In genomic region chr3:36825098-36825497, GRCm38 (mm10) we compare ENCODE assay signal across 22 mouse cellular contexts.
"Had no signal": no experiment of that assay in that cellular context is flagged by ENCODE, and none has a peak within 500 bp of the region (broad histone marks: within the 10 kb centered on the region; RNA-seq: fewer than 3 reads in every experiment).

No protein-coding gene starts in this region.

- H3K4me3 ChIP-seq: layer of hippocampus, adult 2 months; limb, embryonic 10.5 days; limb, embryonic 13.5 days; liver, embryonic 12.5 days; liver, embryonic 15.5 days; lung, embryonic 15.5 days; megakaryocyte, embryonic 14.5 days; midbrain, embryonic 10.5 days; midbrain, embryonic 13.5 days; myocyte; stomach, embryonic 15.5 days had no signal

- DNase-seq: kidney, postnatal 25 days; layer of hippocampus, adult 9-11 months; liver; lung, adult 18-20 months; lung, postnatal 10 days; lung, postnatal 36 days; right cerebral cortex, adult 18-20 months; right cerebral cortex, postnatal 14 days; right cerebral cortex, postnatal 4 days; thymus, postnatal 25 days had no signal

- H3K4me1 ChIP-seq: liver, embryonic 12.5 days; liver, embryonic 15.5 days; lung, embryonic 15.5 days; stomach, embryonic 15.5 days had no signal

- H3K27ac ChIP-seq: kidney, postnatal 0 days; layer of hippocampus, adult 2 months; limb, embryonic 10.5 days; limb, embryonic 13.5 days; liver, embryonic 12.5 days; liver, embryonic 15.5 days; lung, embryonic 15.5 days; midbrain, embryonic 10.5 days; midbrain, embryonic 13.5 days; stomach, embryonic 15.5 days had no signal

- H3K27me3 ChIP-seq: limb, embryonic 13.5 days; liver, embryonic 12.5 days; liver, embryonic 15.5 days; lung, embryonic 15.5 days; midbrain, embryonic 13.5 days; stomach, embryonic 15.5 days had no signal
